Mouse (Mus musculus): ENCODE results near the gene Olfr693. TPM values are rescaled to one million over a fixed set of nuclear protein-coding genes. Genes with fewer than 3 reads are reported as not detected.
"Not testable (repeated sequence)": the region's sequence is repeated elsewhere in the genome, so short reads cannot be mapped to it uniquely, and the experiment has no call there.

The Olfr693 gene
- not detected in 2 replicates for polyA plus RNA-seq (2012)

DNA sequence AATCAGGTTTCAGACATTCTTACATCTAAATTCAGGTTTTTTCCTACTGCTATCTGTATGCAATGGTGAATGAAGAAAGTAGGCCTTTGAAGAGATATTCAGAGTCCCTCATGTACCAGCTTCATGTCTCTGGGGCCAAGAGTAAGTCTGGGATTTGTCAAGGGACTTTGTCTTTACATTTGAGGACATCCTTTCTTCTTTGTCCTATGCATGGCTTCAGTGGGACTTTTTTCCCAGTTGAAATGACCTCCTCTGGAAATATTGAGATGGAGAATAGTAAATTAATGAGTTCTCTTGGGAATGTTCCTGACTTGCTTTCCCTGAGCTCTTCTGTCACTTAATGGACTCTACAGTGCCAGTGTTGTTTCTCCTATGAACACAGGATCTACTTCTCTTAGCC, at the start of gene Olfr693:
TSS of gene Olfr693 (minus strand) at position 101 of the 400 bp plus-strand sequence.
- TF ChIP-seq GATA1 (IDR thresholded peaks at IDR 0.05; ENCODE audit: low read length) (no peak), TAL1 (IDR thresholded peaks at IDR 0.05; ENCODE audit: low read length) (no peak)
- Histone ChIP-seq H3K27me3 (ENCODE audit: control insufficient read depth) (no peaks in the 10 kb centered on the region), H3K4me1 (ENCODE audit: control insufficient read depth) (no peaks in the 10 kb centered on the region), H3K9me3 (ENCODE audit: control insufficient read depth, low read length) (no peaks in the 10 kb centered on the region), H3K36me3 (ENCODE audit: control insufficient read depth) (no peaks in the 10 kb centered on the region), H3K4me3 (replicated peaks) (no peak within 1 kb of the TSS)

DNA sequence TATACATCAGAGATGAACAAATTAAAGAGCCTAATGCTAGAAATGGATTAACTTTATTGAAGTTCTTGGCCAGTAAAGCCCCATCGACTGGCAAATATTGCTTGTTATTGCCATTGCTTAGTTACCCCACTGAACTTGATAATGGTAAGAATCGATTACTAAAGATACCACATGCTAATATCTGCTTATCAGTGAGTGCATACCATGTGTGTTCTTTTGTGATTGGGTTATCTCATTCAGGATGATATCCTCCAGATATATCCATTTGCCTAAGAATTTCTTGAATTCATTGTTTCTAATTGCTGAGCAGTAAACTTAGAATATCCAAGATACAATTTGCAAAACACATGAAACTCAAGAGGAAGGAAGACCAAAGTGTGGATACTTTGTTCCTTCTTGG, 45.3 kb upstream of the Olfr693 start:
- not testable (repeated sequence) for H3K4me1 ChIP-seq (ENCODE audit: control insufficient read depth); H3K9me3 ChIP-seq (ENCODE audit: control insufficient read depth, low read length)

DNA sequence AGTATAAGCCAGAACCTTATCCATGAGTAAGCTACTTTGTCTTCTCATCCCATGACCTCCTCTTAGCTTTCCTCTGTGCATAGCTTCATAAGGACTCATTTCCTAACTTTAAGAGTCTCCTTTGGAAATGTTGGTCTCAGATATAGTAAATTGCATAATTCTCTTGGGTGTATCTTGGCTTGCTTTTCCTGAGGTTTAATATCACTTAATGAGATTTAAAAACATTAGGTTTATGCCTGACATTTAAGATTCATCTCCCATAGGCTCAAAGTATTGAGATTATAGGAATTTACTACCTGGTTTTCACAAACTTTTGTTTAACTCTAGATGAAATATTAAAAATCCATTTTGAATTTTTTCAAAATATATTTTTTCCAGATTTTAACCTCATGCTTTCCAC, 35.9 kb upstream of the Olfr693 start, which contains the start of gene Olfr695:
TSS of gene Olfr695 (minus strand) at position 101 of the 400 bp plus-strand sequence.
- Histone ChIP-seq H3K27me3 (ENCODE audit: control insufficient read depth) (no peaks in the 10 kb centered on the region), H3K4me1 (ENCODE audit: control insufficient read depth) (no peaks in the 10 kb centered on the region), H3K9me3 (ENCODE audit: control insufficient read depth, low read length) (no peaks in the 10 kb centered on the region), H3K4me3 (replicated peaks) (no peak within 1 kb of the TSS), H3K36me3 (ENCODE audit: control insufficient read depth) (no peaks in the 10 kb centered on the region)
- TF ChIP-seq TAL1 (IDR thresholded peaks at IDR 0.05; ENCODE audit: low read length): no peak
- no peak for TF ChIP-seq GATA1 (IDR thresholded peaks at IDR 0.05; ENCODE audit: low read length)

More for the DNA sequence above, 45.3 kb upstream of the Olfr693 start:
- H3K36me3 ChIP-seq (ENCODE audit: control insufficient read depth); H3K27me3 ChIP-seq (ENCODE audit: control insufficient read depth); H3K4me3 ChIP-seq (replicated peaks): not testable (repeated sequence)

- H3K4me1 ChIP-seq (ENCODE audit: control insufficient read depth): no peaks in the 10 kb centered on the region
- H3K27me3 ChIP-seq (ENCODE audit: control insufficient read depth): no peaks in the 10 kb centered on the region
- no peaks in the 10 kb centered on the region for H3K36me3 ChIP-seq (ENCODE audit: control insufficient read depth)
- TF ChIP-seq GATA1 (IDR thresholded peaks at IDR 0.05; ENCODE audit: low read length): no peak
- no peak for TF ChIP-seq TAL1 (IDR thresholded peaks at IDR 0.05; ENCODE audit: low read length)
- H3K4me3 ChIP-seq (replicated peaks): no peak overlapping the region
- no peaks in the 10 kb centered on the region; the same call in 1 of the 2 replicates for H3K9me3 ChIP-seq (ENCODE audit: control insufficient read depth, low read length)
These were observed 31.1 kb upstream of the Olfr693 start for GRCm38 (mm10) chr7:106711463-106711862.

- not testable (repeated sequence) for H3K9me3 ChIP-seq (ENCODE audit: control insufficient read depth, low read length); H3K4me1 ChIP-seq (ENCODE audit: control insufficient read depth); H3K4me3 ChIP-seq (replicated peaks); H3K27me3 ChIP-seq (ENCODE audit: control insufficient read depth); H3K36me3 ChIP-seq (ENCODE audit: control insufficient read depth)
These were observed 27.3 kb upstream of the Olfr693 start for GRCm38 (mm10) chr7:106707705-106708104.

DNA sequence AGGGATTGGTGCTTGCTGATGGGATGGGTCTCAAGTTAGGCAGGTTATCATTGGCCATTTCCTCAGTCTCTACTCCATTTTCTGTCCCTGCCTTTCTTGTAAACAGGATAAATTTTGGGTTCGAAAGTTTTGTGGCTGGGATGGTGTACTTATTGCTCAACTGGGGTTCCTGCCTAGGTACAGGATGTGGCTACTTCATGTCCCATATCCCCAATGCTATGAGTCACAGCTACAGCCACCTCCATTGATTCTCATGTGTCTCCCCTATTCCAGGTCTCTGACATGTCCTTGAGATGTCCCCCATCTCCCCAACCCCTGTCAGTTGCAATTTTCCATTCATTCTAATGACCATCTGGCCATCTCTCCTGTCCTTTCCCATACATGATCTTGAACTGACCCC, 16.5 kb upstream of the Olfr693 start:
- no peaks in the 10 kb centered on the region for H3K36me3 ChIP-seq (ENCODE audit: control insufficient read depth)
- H3K27me3 ChIP-seq (ENCODE audit: control insufficient read depth): no peaks in the 10 kb centered on the region
- no peaks in the 10 kb centered on the region for H3K4me1 ChIP-seq (ENCODE audit: control insufficient read depth)
- H3K4me3 ChIP-seq (replicated peaks): no peak overlapping the region
- H3K9me3 ChIP-seq (ENCODE audit: control insufficient read depth, low read length): no peaks in the 10 kb centered on the region
- TF ChIP-seq TAL1 (IDR thresholded peaks at IDR 0.05; ENCODE audit: low read length) (no peak), GATA1 (IDR thresholded peaks at IDR 0.05; ENCODE audit: low read length) (no peak)

DNA sequence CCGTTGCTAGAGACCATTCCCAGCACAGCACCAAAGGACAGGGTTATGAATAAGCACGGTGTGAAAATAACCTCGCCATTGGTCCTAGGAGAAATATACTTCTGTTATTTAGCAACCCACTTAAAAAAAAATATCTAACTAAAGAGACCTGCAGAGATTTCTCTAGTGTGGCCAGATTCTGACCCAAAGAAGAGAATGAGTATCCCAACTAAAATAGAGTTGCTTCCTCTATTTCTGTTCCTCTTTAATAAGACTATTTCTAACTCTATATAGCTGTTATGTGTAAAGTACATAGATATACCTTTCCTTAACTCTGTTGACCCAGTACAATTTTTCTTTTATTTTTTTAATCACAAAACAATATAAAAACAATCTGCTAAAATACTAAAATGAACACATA, 12.6 kb upstream of the Olfr693 start:
- no peak for TF ChIP-seq GATA1 (IDR thresholded peaks at IDR 0.05; ENCODE audit: low read length)
- no peak for TF ChIP-seq TAL1 (IDR thresholded peaks at IDR 0.05; ENCODE audit: low read length)
- H3K4me3 ChIP-seq (replicated peaks): no peak overlapping the region

GRCm38 (mm10) chr7:106691714-106692113, 11.3 kb upstream of the Olfr693 start, which contains the start of gene Olfr694:
Gene Olfr694 (minus strand): TSS chr7:106691814.
- no peaks in the 10 kb centered on the region for H3K36me3 ChIP-seq (ENCODE audit: control insufficient read depth)
- no peak within 1 kb of the TSS for H3K4me3 ChIP-seq (replicated peaks)
- H3K4me1 ChIP-seq (ENCODE audit: control insufficient read depth): no peaks in the 10 kb centered on the region
- TF ChIP-seq GATA1 (IDR thresholded peaks at IDR 0.05; ENCODE audit: low read length) (no peak), TAL1 (IDR thresholded peaks at IDR 0.05; ENCODE audit: low read length) (no peak)
- H3K27me3 ChIP-seq (ENCODE audit: control insufficient read depth): no peaks in the 10 kb centered on the region
- H3K9me3 ChIP-seq (ENCODE audit: control insufficient read depth, low read length): no peaks in the 10 kb centered on the region

More for the DNA sequence above, 12.6 kb upstream of the Olfr693 start:
- Histone ChIP-seq H3K4me1 (ENCODE audit: control insufficient read depth) (no peaks in the 10 kb centered on the region), H3K9me3 (ENCODE audit: control insufficient read depth, low read length) (no peaks in the 10 kb centered on the region), H3K27me3 (ENCODE audit: control insufficient read depth) (no peaks in the 10 kb centered on the region), H3K36me3 (ENCODE audit: control insufficient read depth) (no peaks in the 10 kb centered on the region)

DNA sequence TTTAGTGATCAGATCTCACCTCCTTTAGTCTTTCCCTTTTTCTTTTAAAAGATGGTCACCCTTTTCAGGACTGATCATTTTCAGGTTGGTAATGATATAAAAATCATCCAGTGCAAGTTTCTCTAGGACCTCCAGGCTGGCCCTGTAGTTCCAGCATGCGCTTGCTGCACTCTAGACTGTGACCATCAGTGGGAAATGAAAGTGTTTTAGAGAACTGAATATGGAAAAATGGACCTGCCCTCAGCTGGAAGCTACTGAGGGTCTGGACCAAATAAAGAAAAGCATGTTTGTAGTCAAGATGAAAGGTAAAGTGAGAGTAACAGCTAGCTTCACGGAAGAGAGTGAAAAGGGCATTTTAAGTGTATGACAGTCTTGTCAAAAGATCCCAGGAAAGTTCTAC, 5.0 kb upstream of the Olfr693 start:
- no peaks in the 10 kb centered on the region for H3K27me3 ChIP-seq (ENCODE audit: control insufficient read depth)
- no peaks in the 10 kb centered on the region for H3K9me3 ChIP-seq (ENCODE audit: control insufficient read depth, low read length)
- TF ChIP-seq GATA1 (IDR thresholded peaks at IDR 0.05; ENCODE audit: low read length) (no peak), TAL1 (IDR thresholded peaks at IDR 0.05; ENCODE audit: low read length) (no peak)
- H3K4me1 ChIP-seq (ENCODE audit: control insufficient read depth): no peaks in the 10 kb centered on the region
- H3K36me3 ChIP-seq (ENCODE audit: control insufficient read depth): no peaks in the 10 kb centered on the region
- H3K4me3 ChIP-seq (replicated peaks): no peak overlapping the region

DNA sequence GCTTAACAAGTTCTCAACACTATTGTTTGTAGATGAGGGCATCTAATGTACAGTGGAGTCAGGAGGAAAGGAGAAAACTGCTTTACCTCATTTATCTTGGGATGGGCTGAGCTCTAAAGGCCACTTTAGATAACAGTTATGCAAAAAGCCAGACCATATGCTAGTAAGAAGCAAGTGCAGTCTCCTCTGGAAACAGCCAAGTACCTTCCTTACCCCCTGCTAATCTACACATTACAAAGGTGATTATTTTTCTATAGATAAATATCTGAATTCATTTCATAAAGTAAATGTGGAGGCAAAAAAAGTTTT, 28.1 kb downstream of the Olfr693 start:
- Histone ChIP-seq H3K36me3 (ENCODE audit: control insufficient read depth) (no peaks in the 10 kb centered on the region), H3K4me3 (replicated peaks) (no peak overlapping the region), H3K4me1 (ENCODE audit: control insufficient read depth) (peaks cover 31% of the 10 kb centered on the region)

More for the DNA sequence above, 28.1 kb downstream of the Olfr693 start:
- Histone ChIP-seq H3K27me3 (ENCODE audit: control insufficient read depth) (no peaks in the 10 kb centered on the region), H3K9me3 (ENCODE audit: control insufficient read depth, low read length) (peaks cover 2% of the 10 kb centered on the region; the same call in 1 of the 2 replicates)
- TF ChIP-seq GATA1 (IDR thresholded peaks at IDR 0.05; ENCODE audit: low read length) (no peak), TAL1 (IDR thresholded peaks at IDR 0.05; ENCODE audit: low read length) (no peak)
